Mouse (Mus musculus): ENCODE measurements around the gene Trim32. TPM values are rescaled to one million over a fixed set of nuclear protein-coding genes. Genes with fewer than 3 reads are reported as not detected.

Trim32 gene
- 100 to 1,000 TPM; 225 to 238 TPM for total RNA-seq (2021)

- peak; percentile 99 for DNase-seq (ENCODE audit: low spot score in 2 of 2)
- intact Hi-C loops (cut with DNase I): no loop called here
These were observed at the start of gene Trim32 for GRCm38 (mm10) chr4:65604504-65605150. Trim32 (plus strand) TSS chr4:65604986.

GRCm38 (mm10) chr4:65565493-65565892, 39.3 kb upstream of the Trim32 start:
- intact Hi-C loops (cut with DNase I): no loop called here
- no peak for DNase-seq (ENCODE audit: low spot score in 2 of 2)

DNA sequence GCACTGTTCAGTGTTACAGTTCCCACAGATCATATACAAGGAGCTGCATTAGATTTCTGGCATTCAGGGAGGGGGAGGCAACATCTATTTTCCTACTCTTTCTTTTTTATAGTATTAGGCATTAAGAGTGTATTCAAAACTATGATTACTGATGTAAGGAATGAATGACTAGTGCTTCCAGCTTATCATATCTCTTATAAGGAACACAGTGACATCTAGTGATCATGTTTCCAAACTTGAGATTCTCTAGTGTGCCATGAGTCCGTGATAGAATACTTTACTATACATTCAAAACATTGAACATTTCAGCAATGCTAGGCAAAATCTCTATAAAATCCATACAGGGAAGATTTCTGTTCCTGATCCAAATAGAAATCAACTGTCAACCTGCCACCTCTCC, 24.5 kb upstream of the Trim32 start:
- peak in 1 of 2 experiments; percentile 33 for DNase-seq (ENCODE audit: low spot score in 2 of 2)
- intact Hi-C loops (cut with DNase I): no loop called here

DNA sequence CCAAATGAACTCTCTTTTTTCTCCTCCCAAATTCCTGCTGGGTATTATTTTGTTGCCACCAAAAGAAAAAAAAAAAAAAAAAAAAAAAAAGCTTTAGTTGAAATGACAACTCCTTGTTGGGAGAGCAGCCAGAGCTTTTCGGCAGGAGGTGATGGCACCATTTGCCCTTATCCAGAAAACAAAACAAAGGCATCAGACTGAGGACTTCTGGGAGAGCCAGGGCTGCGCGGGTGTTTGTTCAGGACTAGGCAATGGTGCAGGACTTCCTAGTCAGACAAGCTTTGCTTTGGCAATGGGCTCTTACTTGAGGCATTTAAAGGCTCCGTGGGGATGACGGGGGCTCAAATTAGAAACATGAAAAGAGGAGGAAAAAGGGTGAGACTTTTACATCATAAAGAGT, 17.8 kb upstream of the Trim32 start:
- intact Hi-C loops (cut with DNase I): loop anchor here (5.0 kb wide), 2 partner anchors 465 to 755 kb away; partner anchors contain the start of gene Pappa

DNA sequence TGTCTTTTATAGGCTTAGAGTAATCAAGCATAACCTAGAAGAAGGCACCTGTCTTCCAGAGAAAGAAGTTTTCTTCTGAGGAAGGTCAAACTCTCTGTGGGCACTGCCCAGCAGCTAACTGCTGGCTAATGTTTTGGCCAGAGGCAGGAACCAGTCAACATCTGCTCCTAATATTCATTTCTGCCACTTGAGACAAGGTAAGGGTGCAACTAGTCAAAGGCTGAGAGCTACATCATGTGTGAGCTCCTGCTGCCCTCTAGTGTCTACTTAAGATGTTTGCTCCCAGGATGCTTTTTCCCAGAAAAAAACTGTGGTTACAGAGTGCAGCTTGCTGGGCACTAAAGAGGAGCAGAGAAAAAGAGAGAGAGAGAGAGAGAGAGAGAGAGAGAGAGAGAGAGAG, 15.0 kb upstream of the Trim32 start:
- intact Hi-C loops (cut with DNase I): loop anchor here (5.0 kb wide), 2 partner anchors 467 to 757 kb away; partner anchors contain the start of gene Pappa
- DNase-seq (ENCODE audit: low spot score in 2 of 2): peak; percentile 52 to 70

More for the DNA sequence above, 17.8 kb upstream of the Trim32 start:
- DNase-seq (ENCODE audit: low spot score in 2 of 2): no peak

DNA sequence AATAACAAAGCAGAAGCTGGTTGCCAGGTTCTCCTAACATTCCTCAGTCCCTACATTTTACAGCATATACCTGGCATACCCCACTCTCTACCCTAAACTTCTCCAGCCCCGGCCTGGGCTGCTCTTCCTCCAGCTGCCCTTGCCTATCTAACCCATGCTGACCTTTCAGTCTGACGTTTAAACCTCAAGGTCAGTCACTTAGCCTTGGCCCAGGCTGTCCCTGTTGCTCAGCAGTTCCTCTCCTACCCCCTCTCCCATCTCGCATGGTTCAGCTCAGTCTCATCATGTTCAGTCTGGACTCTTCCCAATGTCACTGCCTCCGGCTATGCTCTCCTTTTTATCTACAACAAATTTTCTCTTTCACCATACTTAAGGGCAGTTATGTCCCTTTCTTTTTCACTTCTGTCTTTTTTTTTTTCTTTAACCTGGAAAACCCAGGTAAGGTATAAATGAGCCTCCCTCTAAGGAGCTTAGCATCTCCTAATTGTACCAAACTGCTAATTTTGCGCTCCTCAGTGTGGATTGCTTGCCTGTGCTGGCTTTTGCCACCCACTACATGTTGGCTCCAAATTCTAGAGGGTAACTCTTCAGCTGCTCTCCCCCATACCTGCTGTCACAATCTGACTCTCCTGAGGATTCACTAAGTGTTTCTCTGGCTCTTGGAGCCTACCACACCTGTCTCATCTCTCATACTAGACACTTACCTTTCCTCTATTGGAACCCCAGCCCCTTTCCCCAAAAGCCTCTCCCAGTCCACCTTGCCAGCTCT, 10.0 kb upstream of the Trim32 start:
- intact Hi-C loops (cut with DNase I): no loop called here
- peak in 1 of 2 experiments; percentile 25 for DNase-seq (ENCODE audit: low spot score in 2 of 2)

GRCm38 (mm10) chr4:65605151-65605702, 441 bp downstream of the Trim32 start:
- intact Hi-C loops (cut with DNase I): no loop called here
- peak in 1 of 2 experiments; percentile 55 for DNase-seq (ENCODE audit: low spot score in 2 of 2)

- peak in 1 of 2 experiments; percentile 15 for DNase-seq (ENCODE audit: low spot score in 2 of 2)
- intact Hi-C loops (cut with DNase I): loop anchor here (2.0 kb wide), 1 partner anchor 796 kb away; no protein-coding TSS in a partner anchor
These were observed 2.4 kb downstream of the Trim32 start for GRCm38 (mm10) chr4:65607184-65607631.

GRCm38 (mm10) chr4:65608112-65608511, 3.3 kb downstream of the Trim32 start:
- intact Hi-C loops (cut with DNase I): no loop called here
- peak in 1 of 2 experiments; percentile 6 for DNase-seq (ENCODE audit: low spot score in 2 of 2)

- intact Hi-C loops (cut with DNase I): no loop called here
- DNase-seq (ENCODE audit: low spot score in 2 of 2): no peak
These were observed 5.5 kb downstream of the Trim32 start for GRCm38 (mm10) chr4:65610329-65610728.

- intact Hi-C loops (cut with DNase I): no loop called here
- DNase-seq (ENCODE audit: low spot score in 2 of 2): peak in 1 of 2 experiments; percentile 46
These were observed 6.1 kb downstream of the Trim32 start for GRCm38 (mm10) chr4:65610896-65611295.

DNA sequence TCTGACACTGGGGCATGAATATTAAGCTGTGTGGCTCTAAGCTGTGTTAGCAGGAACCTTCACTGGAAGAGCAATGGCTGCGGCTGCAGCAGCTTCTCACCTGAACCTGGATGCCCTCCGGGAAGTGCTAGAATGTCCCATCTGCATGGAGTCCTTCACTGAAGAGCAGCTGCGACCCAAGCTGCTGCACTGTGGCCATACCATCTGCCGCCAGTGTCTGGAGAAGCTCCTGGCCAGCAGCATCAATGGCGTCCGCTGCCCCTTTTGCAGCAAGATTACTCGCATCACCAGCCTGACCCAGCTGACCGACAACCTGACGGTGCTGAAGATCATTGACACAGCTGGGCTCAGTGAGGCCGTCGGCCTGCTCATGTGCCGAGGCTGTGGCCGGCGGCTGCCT, 8.3 kb downstream of the Trim32 start:
- intact Hi-C loops (cut with DNase I): no loop called here
- DNase-seq (ENCODE audit: low spot score in 2 of 2): no peak

GRCm38 (mm10) chr4:65620125-65620524, 15.3 kb downstream of the Trim32 start:
- no peak for DNase-seq (ENCODE audit: low spot score in 2 of 2)
- intact Hi-C loops (cut with DNase I): no loop called here

DNA sequence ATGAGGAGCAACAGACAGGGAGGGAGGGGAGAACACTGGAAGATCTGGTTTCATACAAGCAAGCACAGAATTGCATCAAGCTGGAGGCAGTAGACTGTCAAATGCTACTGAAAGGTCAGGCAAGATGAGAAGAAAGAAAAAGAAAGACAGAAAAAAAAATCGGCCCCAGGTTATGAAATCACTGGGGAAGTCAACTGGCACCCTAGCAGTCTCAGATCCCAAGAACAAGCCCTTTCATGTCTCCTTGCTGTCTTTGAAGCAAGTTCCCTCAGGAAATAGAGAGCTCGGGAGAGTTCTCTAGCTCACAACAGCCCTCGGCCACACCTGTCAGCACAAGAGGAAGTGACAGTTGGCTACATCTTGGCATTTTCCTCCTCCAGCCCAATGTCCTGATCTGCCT, 33.4 kb downstream of the Trim32 start:
- no peak for DNase-seq (ENCODE audit: low spot score in 2 of 2)
- intact Hi-C loops (cut with DNase I): no loop called here

- no peak for DNase-seq (ENCODE audit: low spot score in 2 of 2)
- intact Hi-C loops (cut with DNase I): no loop called here
These were observed 37.8 kb downstream of the Trim32 start for GRCm38 (mm10) chr4:65642611-65643010.

DNA sequence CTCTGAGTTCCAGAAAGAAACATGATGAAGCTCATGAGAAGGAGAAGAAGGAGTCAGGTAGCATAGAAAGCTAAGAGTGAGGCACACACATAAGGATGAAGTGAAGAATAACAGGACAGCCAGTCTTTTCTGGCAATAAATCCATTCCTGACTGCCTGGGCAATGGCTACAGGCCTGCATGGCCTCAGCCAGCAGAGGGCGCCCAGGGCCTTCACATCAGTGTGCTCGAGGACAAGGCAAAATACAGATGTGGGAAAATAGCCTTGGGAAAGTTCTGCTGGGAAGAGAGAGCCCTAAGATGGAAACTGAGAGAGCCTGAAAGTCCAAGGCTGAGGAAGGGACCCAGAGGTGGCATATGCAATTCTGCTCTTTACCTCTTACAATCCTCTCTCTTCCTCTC, 49.9 kb downstream of the Trim32 start:
- DNase-seq (ENCODE audit: low spot score in 2 of 2): peak; percentile 86
- intact Hi-C loops (cut with DNase I): loop anchor here (2.0 to 5.0 kb wide), 3 partner anchors 113 to 798 kb away; no protein-coding TSS in a partner anchor

DNA sequence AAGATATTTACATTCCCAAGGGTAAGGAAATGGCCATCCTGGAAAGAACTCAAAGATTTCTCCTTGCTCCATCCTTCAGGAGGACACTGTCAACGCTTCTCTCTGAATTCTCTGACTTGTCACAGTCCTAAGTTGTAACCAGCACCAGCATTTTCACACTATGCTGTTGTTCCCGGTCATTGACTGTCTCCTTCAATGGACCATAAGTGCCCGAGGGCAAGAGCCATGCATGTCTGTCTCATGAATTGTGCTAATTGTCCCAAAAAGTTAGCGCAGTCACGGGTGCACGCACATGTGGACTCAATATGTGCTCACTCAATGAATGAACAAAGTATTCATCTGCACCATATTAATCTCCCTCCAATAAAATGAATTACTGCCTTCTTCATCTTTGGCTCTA, 58.4 kb downstream of the Trim32 start:
- no peak for DNase-seq (ENCODE audit: low spot score in 2 of 2)

More for the DNA sequence above, 58.4 kb downstream of the Trim32 start:
- intact Hi-C loops (cut with DNase I): no loop called here

Measured in left cerebral cortex, postnatal 25 days (tissue).